Mouse (Mus musculus) adrenal gland (tissue): Measurements from ENCODE around the gene Myo15.

Experiments
- intact Hi-C: fragments of 180-260 bp; cut with DNase I; formaldehyde crosslinking; loops from one replicate; pipeline ENCODE4 v1.15.1; 2025

The Myo15 gene

DNA sequence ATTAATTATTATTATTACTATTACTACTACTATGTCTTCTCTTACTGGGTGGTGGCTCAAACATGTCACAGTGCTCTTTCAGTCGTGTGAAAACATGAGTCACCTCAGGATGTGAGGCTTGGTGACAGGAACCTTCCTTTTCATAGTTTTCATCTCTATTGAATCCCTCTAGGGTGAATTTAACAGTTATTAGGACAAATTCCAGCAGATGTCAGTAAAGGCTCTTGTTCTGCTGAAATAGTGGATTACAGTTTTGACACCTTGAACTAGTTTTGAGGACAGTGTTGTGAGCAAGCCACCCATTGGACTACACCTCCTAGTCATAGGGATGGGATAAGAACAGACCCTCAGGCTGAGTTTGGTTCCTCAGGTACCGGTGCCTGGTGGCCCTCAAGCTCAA is 26.6 kb downstream of the Myo15 start:
- intact Hi-C loops, result no loop called here

DNA sequence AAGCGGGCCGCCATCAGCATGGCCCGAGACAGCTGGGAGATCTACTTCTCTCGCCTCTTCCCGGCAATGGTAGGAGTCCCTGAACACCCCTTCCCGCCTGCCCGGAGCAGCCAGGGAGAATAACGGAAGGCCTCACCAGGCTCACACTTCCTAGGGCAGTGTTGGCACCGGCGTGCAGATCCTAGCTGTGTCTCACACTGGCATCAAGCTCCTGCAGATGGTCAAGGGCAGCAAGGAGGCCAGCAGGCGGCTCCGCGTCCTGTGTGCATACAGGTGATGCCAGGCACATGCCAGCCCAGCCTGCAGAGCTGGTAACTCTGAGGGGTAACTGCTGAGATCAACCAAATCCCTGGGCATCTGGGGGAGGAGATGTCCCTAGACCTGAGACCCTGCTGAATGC is 38.1 kb downstream of the Myo15 start:
- intact Hi-C loops, result no loop called here

DNA sequence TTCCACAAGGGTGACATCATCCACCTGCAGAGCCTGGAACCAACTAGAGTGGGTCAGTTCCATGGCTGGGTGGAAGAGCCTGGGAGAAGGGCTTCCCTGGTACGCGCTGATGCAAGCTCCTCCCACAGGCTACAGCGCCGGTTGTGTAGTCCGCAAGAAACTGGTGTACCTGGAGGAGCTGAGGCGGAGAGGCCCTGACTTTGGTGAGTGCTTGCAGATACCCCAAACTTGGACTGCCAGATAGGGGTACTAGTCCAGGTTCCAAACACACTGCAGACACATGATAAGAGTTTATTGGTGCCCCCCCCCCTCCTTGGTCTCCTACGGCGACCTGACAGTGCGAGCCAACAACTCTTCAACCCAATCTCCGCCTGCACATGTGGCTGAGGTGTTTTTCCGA is 39.8 kb downstream of the Myo15 start:
- intact Hi-C loops, result no loop called here

DNA sequence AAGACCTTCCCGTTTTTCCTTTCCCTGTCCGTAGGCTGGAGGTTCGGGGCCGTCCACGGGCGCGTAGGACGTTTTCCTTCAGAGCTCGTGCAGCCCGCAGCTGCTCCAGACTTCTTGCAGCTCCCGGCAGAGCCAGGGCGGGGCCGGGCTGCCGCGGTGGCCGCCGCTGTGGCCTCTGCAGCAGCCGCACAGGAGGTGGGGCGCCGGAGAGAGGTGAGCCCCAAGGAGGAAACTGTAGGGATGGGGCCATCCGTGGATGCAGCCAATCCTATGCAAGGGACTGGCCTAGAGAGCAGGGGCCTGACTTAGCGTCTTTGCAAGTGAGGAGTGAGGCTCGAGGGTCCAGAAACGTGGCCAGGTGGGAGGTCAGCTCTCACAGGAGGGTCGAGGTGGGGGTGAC is 40.4 kb downstream of the Myo15 start:
- intact Hi-C loops, result no loop called here

DNA sequence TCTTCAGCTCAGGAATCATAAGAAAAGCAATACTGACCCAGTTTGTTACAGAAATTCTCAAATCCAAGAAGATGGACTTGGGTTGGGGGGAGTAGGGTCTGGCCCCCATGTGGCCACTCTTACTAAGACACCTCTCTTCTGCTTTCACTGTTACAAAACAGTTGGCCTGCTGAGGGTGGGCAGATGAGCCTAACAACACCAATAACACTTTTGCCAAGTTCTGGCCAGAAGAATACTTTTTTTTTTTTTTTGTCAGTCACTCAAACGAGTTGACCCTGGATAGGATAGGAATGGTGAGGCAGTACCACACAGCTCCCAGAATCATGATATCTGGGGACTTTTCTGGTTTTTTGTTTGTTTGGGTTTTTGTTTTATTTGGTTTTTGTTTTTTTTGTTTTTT is 42.8 kb downstream of the Myo15 start:
- intact Hi-C loops, result no loop called here

DNA sequence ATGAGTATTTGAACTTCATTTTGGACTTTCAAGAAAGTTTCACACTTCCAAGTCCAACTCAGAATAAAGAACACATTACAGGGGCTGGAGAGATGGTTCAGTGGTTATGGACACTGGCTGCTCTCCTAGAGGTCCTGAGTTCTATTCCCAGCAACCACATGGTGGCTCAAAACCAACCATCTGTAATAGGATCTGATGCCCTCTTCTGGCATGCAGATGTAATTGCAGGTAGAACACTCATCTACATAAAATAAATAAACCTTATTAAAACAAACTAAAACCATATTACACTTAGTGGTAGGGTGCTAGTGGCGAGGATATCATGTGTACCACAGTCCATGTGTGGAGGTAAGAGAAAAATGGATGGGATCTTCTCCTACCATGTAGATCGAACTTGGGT is 43.4 kb downstream of the Myo15 start:
- intact Hi-C loops, result no loop called here

DNA sequence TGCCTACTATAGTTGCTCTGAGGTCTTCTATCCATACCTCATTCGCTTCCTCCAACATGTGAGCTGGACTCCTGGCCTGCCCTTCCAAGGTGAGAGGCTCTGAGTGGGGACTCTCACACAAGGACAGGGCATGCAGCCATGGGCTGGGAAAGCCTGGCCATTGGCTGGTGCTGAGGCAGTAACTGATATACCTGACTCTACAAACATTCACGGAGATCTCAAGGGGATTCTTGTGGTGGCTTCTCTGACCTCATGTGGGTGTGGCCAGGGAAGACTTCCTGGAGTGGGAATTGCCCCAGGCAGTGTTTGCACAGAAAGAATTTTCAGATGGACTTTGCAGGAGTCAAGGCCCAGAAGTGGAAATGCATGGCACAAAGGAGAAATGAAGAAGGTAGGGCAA is 45.8 kb downstream of the Myo15 start:
- intact Hi-C loops, result no loop called here

DNA sequence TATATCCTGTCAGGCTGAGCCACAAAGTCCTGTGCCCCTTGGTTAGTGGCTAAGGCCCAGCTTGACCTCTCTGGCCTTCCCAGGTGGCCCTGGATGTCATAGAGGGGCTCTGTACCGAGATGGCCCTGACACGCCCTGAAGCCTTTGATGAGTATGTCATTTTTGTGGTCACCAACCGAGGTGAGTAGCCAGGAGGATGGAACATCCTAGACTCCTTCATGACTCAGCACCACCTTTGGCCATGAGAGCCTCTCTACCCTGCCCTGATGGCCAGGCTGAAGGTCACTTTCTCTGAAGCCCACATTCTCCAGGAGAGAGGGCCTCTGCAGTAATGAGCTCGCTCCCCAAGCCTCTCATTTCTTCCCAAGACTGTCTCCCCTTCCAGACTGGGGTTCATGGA is 49.2 kb downstream of the Myo15 start:
- intact Hi-C loops, result no loop called here

DNA sequence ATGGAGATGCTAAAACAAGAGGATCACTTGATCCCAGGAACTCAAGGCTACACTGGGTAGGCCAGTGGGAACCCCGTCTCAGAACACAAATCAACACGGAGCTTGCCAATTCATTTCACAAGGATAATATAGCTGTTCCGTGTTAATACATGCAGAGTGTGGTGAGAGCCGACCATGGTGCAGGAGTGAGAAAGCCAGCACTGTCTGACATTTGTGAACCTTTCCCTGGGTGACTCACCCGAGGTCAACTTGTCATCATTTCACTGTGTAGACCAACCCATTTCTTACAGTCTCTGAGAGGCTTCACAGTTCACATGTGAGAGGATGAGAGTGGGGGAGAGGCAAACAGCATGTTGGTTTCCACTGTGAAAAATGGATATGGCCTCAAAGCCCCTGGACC is 52.9 kb downstream of the Myo15 start:
- intact Hi-C loops, result no loop called here

DNA sequence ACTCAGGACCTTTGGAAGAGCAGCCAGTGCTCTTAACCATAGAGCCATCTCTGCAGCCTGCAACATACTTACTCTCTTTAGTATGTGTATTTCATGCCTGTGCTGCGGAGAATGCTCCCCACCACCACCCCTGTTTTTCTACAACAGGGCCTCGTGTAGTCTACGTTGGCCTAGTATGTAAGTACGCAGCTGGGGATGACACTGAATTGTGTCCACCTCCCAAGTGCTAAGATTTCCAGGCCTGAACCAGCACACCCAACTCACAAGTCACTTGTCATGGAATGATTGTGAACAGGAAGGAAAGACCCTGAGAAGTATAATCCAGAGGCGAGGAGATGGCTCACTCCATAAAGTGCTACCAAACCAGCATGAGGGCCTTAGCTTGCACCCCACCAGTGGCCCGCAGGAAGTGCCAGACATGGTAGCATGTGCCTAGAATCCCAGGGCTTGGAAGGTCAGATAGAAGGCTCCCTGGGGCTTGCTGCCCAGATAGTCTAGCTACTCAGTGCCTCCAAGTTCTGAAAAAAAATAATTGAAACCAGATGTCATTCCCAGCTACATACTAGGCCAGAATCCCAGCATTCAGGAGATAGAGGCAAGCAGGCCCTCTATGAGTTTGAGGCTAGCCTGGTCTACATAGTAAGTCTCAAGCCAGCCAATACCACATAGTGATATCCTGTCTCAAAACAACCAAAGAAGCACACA is 53.7 kb downstream of the Myo15 start:
- intact Hi-C loops, result no loop called here

DNA sequence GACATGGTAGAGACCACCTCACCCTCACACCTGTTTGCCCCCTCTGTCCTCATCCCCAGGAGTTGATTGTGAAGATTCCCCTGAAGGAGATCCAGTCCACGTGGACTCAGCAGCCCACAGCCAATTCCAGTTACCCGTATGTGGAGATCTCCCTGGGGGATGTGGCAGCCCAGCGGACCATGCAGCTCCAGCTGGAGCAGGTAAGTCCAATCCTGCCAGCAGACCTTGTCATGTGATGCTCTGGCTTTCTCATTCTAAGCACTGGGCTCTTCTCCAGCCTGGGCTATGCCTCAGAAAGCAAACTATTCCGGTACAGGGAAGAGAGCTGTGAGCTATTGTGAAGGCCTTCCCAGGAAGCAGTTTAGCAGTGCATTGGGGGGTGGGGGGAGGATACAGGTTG is 57.3 kb downstream of the Myo15 start:
- intact Hi-C loops, result no loop called here

DNA sequence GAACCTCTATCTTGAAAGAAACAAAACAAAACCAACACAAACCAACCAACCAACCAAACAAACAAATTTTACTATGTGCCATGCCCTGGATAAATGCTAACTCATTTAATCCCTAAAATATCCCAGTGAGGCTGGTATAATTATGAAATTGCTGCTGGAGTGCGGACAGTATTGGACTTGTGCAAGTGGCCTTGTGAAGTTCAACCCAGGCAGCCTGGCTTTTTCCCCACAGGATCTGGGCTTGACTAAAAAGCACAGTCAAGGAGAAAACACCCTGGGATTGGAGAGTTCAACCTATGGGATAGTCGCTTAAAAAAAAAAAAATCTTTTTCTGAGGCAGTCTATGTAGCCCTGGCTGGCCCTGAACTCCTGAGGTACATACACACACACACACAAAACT is 66.5 kb downstream of the Myo15 start:
- intact Hi-C loops, result no loop called here

DNA sequence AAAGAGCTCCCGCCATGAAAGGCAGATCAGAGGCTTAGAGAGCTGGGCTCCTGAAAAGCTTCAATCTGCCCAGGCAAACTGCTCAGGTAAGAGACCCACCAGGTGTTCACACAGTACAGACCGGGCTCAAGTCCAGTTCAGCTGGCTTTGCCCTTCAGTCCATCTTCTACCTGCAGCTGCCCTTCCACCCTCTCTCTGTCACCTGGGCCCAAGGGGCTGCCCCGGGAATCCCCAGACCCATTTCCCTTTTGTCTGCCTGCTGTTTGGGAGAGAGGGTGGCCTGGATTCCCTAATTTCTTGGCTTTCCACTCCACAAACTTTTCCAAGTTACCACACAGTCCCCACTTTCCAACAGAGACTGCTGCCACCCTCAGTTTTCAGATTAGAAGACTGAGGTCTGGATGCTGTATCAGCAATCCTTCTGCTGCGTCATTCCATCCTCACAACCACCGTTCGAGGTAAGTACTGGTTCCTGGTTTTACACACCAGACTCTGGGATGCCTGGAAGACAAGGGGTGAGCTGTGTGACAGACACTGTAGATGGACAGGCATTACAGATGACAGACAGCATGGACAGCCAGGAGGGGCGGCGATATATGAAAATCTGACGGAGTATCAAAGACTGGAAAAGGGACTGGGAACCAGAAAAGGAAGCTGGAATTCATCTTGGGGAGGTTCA is 67.2 kb downstream of the Myo15 start, which contains the start of gene Alkbh5:
Gene Alkbh5, plus strand, starts transcription at position 202 of the 679 bp plus-strand sequence.
- intact Hi-C loops, result no loop called here

DNA sequence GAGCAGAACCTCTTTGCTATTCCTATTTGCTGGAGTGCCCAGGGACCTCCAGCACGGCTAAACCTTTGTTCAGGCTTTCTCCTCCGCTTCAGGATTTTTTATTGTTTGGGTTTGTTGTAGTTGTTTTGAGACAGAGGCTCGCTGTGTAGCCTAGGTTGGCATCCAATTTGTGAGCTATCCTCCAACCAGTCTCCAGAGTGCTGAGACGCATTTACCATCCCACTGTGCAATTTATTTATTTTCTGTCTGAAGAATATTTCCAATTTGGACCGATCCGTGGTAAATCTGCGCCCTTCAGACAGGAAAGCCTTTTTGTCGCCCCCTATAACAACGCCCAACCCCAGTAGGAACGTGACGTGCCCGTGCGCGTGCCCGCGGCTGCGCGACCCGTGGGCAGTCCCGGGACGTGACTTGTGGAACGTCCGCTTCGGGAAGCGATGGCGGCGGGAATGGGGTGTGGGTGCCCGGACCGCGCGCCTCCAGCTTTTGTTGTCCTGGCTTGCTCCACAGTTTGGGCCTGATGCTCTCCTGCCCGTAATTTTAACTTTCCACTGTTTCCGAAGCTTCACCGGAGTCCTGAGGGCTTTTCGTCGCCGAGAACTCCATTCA is 67.8 kb downstream of the Myo15 start:
- intact Hi-C loops, result no loop called here

DNA sequence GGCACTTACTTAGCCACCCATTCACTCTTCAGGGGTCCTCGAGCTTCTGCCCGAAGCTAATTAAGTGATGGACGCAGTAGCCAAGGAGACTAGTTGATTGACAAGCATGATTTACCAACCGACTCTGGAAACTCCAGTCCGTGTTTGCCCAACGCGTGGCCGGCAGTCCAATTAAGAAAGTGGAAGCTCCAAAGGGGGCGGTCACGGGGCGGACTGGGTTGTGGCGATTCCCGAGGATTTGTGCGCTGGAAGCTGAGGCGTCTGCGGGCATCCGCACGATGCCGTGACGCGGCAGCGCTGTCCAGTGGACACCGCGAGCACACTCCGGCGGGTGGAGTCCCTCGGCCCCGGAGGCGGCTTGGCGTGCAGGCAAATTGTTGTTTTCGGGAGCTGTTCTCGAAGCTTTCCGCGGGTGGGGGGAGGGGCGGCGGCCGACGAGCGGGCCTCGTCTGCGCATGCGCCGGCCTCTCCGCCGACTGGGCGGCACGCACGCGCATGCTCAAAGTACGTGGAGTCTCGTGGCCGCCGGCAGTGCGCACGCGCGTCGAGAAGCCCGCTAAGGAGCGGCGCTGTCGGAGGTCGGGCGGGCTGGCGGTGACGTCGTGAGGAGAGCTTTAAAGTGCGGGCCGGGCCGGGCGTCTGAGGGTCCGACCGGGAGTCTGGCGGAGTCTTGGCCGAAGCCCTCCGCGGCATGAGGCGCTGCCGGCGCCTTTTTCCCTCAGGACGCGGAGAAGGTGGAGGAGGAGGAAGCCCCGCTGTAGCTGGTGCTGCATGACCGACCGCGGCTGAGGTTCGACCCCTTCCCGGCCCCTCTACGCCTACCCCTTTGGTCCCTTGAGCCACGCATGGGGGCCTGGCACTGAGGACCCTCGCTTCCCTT is 68.6 kb downstream of the Myo15 start:
- intact Hi-C loops, result no loop called here

DNA sequence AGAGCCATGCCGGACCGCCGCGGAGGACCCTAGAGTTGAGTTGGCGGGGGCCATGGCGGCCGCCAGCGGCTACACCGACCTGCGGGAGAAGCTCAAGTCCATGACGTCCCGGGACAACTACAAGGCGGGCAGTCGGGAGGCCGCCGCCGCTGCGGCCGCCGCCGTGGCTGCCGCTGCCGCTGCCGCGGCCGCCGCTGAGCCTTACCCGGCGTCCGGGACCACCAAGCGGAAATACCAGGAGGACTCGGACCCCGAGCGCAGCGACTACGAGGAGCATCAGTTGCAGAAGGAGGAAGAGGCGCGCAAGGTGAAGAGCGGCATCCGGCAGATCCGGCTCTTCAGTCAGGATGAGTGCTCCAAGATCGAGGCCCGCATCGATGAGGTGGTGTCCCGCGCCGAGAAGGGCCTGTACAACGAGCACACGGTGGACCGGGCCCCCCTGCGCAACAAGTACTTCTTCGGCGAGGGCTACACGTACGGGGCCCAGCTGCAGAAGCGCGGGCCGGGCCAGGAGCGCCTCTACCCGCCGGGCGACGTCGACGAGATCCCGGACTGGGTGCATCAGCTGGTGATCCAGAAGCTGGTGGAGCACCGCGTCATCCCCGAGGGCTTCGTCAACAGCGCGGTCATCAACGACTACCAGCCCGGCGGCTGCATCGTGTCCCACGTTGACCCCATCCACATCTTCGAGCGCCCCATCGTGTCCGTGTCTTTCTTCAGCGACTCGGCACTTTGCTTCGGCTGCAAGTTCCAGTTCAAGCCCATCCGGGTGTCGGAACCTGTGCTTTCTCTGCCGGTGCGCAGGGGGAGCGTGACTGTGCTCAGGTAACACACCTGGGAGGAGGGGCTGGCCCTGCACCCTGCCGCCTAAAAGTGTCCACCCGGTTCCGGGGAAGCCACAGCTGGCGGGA is 69.5 kb downstream of the Myo15 start:
- intact Hi-C loops, result no loop called here

DNA sequence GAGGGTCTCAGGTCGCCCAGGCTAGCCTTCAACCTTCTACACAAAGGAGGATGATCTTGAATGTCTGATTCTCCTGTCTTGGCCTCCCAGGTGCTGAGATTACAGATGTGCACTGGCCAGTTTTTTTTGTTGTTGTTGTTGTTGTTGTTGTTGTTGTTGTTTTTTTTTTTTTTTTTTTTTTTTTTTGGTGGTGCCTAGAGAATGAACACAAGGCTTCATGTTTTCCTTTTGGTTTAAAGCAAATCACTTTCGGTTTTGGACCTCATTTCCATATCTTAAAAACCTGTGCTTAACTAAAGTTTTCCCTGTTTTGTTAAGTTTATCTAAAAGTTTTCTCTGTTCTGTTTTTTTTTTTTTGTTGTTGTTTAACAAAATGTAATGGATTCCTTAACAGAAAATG is 70.4 kb downstream of the Myo15 start:
- intact Hi-C loops, result no loop called here

DNA sequence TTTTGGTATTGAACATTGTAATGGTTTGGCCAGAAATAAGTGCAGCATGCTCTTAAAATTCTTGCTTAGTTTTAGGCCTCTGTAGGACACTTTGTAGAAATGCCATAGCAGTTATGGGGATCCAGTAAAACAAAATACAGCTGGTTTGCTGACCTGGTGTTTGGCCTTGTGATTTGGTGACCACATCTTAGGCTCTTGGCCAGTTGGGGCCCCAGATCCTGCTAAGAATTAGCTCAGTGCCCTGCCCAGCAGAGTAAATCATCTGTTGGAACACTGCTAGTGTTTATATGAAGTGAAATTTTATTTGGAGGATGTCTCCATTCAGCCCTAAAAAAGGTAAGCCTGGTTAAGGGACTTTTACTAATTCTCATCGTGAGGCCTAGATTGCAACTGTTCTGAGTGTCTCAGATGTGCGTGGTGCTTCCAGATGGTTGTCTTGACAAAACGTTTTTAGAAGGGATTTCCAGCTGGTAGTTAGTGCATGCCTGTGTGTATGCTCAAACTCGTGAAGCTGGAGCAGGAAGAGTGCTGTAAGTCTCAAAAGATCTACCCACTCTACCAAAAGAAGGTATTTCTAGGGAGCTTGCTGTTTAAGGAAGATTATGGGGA is 71.0 kb downstream of the Myo15 start:
- intact Hi-C loops, result no loop called here

DNA sequence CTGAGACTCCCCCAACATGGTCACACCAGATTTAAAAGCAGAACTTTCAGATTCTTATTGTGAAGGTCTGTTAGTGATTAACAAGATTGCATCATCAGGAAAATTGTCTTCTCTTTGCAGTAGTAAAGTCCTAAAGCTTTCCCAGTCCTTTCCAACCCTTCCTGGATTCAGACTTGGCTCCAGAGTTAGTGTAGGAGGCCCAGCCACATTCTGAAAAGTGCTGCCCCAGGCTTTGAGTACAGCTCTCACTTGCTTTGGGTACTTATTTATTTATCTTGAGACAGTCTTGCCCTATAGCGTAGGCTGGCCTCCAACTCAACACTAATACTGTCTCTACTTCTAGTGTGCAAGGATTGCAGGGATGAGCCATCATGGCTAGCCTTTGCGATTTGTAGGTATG is 71.6 kb downstream of the Myo15 start:
- intact Hi-C loops, result no loop called here

DNA sequence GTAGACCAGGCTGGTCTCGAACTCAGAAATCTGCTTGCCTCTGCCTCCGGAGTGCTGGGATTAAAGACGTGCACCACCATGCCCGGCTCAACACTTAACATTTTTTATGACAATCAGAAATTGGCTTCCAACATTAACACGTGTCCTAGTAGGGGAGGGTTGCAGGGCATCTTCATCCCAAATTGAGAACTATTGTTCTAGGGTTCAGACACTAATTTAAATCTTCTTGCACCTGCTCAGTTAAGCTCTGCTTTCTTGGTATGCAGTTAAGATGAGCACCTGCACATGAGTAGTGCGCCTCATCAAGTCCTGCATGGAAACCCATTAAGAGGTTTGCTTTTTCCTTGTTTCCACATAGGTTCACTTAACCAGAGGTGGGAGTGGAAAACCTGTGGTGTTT is 72.7 kb downstream of the Myo15 start:
- intact Hi-C loops, result no loop called here
